Mouse (Mus musculus) splenic B cell, adult 2 months (primary cell): ENCODE data around the gene Mcoln1.

ENCODE experiments used
- DNase-seq: peaks from one replicate; pipeline ENCODE4 v3.0.0-alpha.2; 2011; ENCODE audit warnings: low read depth, low spot score
- H3K27me3 ChIP-seq: 2 replicates; pipeline ENCODE4 v1.6.1; 2012; ENCODE audit warnings: mild to moderate bottlenecking, low read length, moderate library complexity, mixed read lengths; ENCODE audit not compliant: control insufficient read depth, poor library complexity, insufficient read depth, severe bottlenecking
- H3K36me3 ChIP-seq: 2 replicates; pipeline ENCODE4 v1.6.1; 2012; ENCODE audit warnings: mild to moderate bottlenecking, low read length, moderate library complexity, mixed read lengths; ENCODE audit not compliant: control insufficient read depth, poor library complexity, insufficient read depth, severe bottlenecking

Gene Mcoln1

GRCm38 (mm10) chr8:3500235-3501090 is at the start of gene Mcoln1:
Gene Mcoln1 (plus strand): TSS chr8:3500457.
- Histone ChIP-seq H3K27me3 (no peaks in the 10 kb centered on the region), H3K36me3 (no peaks in the 10 kb centered on the region)
- DNase-seq = peak; percentile 98

DNA sequence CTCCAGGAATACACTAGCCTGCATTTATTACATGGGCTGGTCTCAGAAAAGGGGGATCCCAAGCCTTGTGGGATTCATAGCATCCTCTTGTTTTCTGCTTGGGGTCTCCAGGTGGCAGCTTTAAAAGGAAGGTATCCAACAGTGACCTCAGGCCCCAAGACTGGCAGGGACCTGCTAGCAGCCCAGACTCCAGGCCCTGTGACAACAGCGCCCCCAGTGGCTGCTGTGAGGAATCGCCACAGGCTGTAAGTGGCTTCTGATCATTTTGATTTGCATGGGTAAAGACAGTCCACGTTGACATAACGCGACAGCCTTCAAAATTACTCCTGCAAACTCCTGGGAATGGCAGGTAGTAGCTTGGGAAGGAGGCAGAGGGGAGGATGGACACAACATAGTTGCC is 49.6 kb upstream of the Mcoln1 start:
- peak; percentile 69 for DNase-seq
- Histone ChIP-seq H3K27me3 (no peaks in the 10 kb centered on the region), H3K36me3 (peaks cover 44% of the 10 kb centered on the region)

GRCm38 (mm10) chr8:3451992-3452391 is 48.3 kb upstream of the Mcoln1 start:
- H3K36me3 ChIP-seq = peaks cover 43% of the 10 kb centered on the region
- no peaks in the 10 kb centered on the region for H3K27me3 ChIP-seq
- DNase-seq = no peak

GRCm38 (mm10) chr8:3463248-3463647 is 37.0 kb upstream of the Mcoln1 start:
- H3K36me3 ChIP-seq = no peaks in the 10 kb centered on the region
- H3K27me3 ChIP-seq = no peaks in the 10 kb centered on the region
- DNase-seq = no peak

DNA sequence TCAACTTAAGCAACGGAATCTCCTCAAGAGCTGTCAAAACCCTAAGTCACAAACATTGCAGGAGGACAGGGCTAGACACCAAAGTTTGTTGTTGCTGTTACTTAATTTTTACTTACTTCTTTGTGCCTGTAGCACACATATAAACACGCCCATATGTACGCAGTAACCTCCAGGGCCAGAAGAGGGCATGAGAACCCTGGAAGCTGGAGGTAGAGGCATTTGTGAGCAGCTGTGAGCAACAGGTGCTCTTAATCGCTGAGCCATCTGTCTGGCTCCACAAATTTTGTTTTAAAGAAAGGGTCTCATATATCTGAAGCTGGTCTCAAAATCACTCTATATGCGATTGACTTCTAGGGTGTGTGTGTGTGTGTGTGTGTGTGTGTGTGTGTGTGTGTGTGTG is 35.9 kb upstream of the Mcoln1 start:
- DNase-seq = peak; percentile 70
- Histone ChIP-seq H3K36me3 (no peaks in the 10 kb centered on the region), H3K27me3 (no peaks in the 10 kb centered on the region)

DNA sequence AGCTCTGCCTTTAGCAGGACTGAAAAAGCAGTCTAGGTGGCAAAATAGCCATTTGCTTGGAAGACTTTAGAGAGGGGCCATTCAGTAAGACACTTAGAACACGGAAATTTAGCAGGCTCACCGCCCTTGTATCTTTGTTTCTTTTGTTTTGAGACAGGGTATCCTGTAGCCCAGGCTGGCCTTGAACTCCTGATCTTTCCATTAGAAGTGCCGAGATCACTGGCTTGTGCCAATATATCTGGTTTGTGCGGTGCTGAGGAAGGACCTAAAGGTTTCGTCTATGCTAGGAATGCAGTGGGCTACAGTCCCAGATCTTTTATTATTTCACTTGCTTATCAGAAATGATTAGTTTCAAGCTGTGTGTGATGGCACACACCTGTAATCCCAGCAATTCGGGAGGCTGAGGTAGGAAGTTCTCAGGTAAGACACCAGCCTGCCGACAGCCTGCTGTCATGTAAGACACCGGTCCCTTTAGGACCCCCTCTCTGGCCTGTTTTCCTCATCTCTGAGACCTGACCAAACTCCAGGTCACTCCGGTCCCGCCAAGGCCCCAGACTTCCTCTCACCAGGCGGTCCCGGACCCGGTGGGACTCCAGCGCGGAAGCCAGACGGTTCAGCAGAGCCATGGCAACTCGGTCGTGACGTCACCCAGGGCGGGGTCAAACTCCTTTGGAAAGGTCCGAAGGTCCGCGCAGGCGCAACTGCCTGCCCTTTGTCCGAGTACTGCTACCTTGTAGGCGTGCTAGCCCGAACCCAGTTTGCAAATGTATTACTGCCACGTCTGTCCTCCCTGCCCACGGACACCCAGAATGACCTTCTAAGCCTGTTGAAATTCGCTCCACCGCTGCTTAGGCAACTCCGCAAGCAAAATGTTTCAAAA is 33.0 kb upstream of the Mcoln1 start, which contains the start of gene Pex11g:
Gene Pex11g (minus strand): TSS at position 675 of the 880 bp plus-strand sequence.
- H3K27me3 ChIP-seq = no peaks in the 10 kb centered on the region
- H3K36me3 ChIP-seq = no peaks in the 10 kb centered on the region
- peak; percentile 94 for DNase-seq

- DNase-seq = no peak
- H3K36me3 ChIP-seq = no peaks in the 10 kb centered on the region
- no peaks in the 10 kb centered on the region for H3K27me3 ChIP-seq
Observed at GRCm38 (mm10) chr8:3467886-3468545, 32.2 kb upstream of the Mcoln1 start.

DNA sequence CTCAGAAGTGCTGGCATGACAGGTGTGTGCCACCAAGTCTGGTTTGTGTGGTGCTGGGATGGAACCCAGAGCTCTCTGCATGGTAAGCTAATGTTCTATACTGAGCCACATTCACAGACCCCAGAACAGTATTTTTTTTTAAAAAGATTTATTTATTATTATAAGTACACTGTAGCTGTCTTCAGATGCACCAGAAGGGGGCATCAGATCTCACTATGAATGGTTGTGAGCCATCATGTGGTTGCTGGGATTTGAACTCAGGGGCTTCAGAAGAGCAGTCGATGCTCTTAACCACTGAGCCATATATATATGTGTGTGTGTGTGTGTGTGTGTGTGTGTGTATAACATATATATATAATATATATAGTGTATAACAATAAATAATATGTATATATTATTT is 31.4 kb upstream of the Mcoln1 start:
- Histone ChIP-seq H3K36me3 (no peaks in the 10 kb centered on the region), H3K27me3 (no peaks in the 10 kb centered on the region)
- DNase-seq = peak; percentile 44

- H3K27me3 ChIP-seq = no peaks in the 10 kb centered on the region
- no peak for DNase-seq
- no peaks in the 10 kb centered on the region for H3K36me3 ChIP-seq
Observed at GRCm38 (mm10) chr8:3470562-3470961, 29.7 kb upstream of the Mcoln1 start, which contains the start of gene Tex45. Gene Tex45 (plus strand): TSS chr8:3470862.

GRCm38 (mm10) chr8:3475715-3476429 is 24.4 kb upstream of the Mcoln1 start:
- Histone ChIP-seq H3K27me3 (no peaks in the 10 kb centered on the region), H3K36me3 (no peaks in the 10 kb centered on the region)
- no peak for DNase-seq

DNA sequence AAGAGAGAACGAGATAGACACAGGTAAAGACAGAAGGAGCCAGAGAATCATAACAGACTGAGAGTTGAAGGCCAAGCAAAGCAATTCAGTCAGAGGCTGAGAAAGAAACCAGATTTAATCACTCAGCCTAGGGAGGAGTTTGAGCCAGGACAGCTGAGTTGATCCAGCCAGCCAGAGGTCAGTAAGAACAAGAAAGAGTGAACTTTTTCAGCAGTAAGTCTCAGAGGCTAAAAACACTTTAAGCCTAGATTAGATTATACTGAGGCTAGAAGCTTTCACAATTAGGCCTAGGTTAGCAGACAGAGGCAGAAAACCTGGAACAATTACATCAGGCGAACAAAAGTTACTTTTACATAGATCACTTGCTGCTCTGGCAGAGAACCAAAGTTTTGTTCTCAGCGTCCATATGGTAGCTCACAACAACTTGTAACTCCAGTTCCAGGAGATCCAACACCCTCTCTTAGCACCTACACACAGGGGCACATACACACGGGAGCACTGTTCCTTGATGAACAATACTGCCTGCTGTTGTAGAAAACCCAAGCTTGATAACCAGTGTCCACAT is 20.0 kb upstream of the Mcoln1 start:
- Histone ChIP-seq H3K27me3 (no peaks in the 10 kb centered on the region), H3K36me3 (no peaks in the 10 kb centered on the region)
- DNase-seq = no peak

- H3K27me3 ChIP-seq = no peaks in the 10 kb centered on the region
- no peak for DNase-seq
- H3K36me3 ChIP-seq = no peaks in the 10 kb centered on the region
Observed at GRCm38 (mm10) chr8:3481605-3482004, 18.7 kb upstream of the Mcoln1 start.

DNA sequence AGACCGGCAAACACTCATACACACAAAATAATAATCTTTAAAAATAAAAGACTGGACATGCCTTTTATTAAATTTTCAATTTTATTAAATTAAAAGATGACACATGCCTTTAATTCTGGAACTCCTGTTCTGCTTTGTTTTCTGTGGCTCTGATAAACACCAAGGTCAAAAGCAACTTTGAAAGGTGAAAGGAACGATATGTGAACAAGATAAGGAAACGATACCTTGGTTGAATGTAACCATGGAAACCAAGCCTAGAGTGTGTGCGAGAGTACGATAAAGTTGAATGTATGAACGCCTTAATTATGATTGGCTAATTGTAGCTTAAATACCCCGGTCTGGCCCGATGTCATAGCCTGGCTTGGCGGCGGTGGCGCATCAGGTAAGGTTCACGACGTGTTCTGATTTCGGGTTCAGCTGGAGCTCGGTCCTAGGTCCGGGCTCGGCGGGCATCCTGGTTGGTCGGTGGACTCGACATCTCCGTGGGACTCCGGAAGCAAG is 18.0 kb upstream of the Mcoln1 start:
- H3K27me3 ChIP-seq = no peaks in the 10 kb centered on the region
- no peak for DNase-seq
- no peaks in the 10 kb centered on the region for H3K36me3 ChIP-seq

DNA sequence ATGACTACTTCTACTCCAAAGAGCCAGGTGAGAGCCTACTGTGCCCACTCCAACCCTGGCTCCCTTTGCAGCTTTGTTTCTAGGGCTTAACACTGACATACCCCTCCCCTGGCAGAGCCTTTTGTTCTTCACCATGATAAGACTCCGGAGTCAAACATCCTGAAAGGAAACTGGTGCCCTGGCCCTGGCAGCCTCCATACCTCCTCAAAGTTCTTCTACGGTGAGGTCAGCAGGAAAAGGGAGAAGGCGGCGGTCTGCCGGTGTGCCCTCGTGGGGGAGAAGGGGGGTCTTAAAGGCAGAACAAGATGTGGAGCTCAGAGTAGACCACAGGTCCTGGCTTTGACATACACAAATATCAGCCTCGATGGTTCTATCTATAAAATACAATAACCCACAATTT is 16.7 kb upstream of the Mcoln1 start:
- no peaks in the 10 kb centered on the region for H3K36me3 ChIP-seq
- no peak for DNase-seq

More for the DNA sequence above, 16.7 kb upstream of the Mcoln1 start:
- no peaks in the 10 kb centered on the region for H3K27me3 ChIP-seq
